Comparison of ENCODE assay signal across 1 mouse cellular context in the genomic region with DNA sequence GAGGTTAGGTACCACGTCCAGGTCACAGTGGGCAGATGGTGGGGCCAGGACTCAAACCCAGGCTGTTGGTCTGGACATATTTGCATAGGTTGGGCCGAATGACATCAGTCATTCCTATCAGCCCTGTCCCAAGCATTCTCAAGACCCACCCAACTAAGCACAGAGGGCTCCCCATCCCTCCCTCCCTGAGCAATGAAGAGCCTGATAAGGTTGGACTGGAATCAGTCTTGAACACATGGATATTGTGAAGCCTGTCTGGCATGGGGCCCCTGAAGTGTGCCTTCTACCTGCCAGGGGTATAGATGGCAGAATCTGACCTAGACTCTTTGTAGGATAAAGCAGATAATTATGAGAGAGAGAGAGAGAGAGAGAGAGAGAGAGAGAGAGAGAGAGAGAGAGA.
TF ChIP-seq lines count a peak whose summit lies in the region.

No protein-coding gene starts in this region.

TF ChIP-seq in MEL, 35 proteins besides CTCF, POLR2A, EP300 and RAD21 (continued from another document):
- TF ChIP-seq SIN3A (IDR thresholded peaks at IDR 0.05; ENCODE audit: low read length) (no peak), ZMIZ1 (IDR thresholded peaks at IDR 0.05; ENCODE audit: low read depth, low read length) (no peak), SMC3 (IDR thresholded peaks at IDR 0.05; ENCODE audit: low read depth, low read length) (no peak), MAFK (IDR thresholded peaks at IDR 0.05; ENCODE audit: borderline replicate concordance, low read depth, low read length) (no peak), ZNF384 (IDR thresholded peaks at IDR 0.05; ENCODE audit: low read depth, low read length) (no peak), BHLHE40 (IDR thresholded peaks at IDR 0.05; ENCODE audit: borderline replicate concordance, low read depth, low read length) (no peak), TCF12 (IDR thresholded peaks at IDR 0.05; ENCODE audit: low read depth, low read length) (no peak), ZC3H11A (IDR thresholded peaks at IDR 0.05; ENCODE audit: low read depth, low read length) (no peak), MAX (IDR thresholded peaks at IDR 0.05; ENCODE audit: low read length) (no peak), ETS1 (IDR thresholded peaks at IDR 0.05; ENCODE audit: low read depth, low read length) (no peak), MYC (IDR thresholded peaks at IDR 0.05; ENCODE audit: low read depth, low read length) (no peak), USF1 (IDR thresholded peaks at IDR 0.05; ENCODE audit: low read depth, low read length) (no peak), MAZ (IDR thresholded peaks at IDR 0.05; ENCODE audit: low read depth, low read length) (no peak)
TF ChIP-seq in MEL: peak in this region for 0.
